Comparison of ENCODE assay signal across 21 mouse cellular contexts in the genomic region with DNA sequence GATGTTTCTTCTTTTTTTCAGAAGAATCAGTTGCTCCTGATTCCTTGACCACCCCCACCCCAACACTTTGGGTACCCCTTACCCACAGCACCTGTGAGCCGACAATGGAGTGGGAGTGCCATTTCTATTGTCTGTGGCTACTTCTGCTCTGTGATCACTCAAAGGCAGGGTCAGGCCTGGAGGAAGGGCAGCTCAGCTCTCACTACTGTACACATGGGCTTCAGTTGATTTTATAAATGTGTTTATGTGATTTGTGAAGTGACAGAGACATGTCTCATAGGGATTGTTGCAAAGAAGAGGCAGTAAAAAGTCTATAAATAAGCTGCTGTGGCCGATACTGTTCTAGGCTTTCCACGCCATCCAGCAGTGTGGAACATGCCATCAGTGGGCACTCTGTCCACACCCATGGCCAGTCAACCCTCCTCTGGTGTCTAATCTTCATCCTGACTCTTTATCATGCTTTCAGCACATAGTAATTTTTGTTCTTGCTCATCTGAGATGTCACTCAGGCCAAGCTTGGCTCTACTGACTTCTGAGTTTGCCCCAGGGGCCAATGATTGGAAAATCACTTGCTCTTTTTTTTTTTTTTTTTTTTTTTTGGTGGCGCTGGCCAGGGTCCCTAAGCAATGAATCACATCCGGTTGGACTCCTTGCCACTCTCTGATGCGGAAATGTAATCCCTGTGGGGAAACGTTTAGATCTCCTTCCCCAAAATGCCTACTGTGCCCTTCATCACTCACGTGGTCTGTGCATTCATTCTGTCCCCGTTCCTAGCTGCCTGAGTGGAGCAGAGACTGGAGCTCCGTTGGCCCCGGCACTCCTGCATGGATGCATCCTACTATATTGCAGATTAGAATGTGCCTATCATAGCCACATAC. TPM values are rescaled to one million over a fixed set of nuclear protein-coding genes. Genes with fewer than 3 reads are reported as not detected.
DNase-seq lines count a peak whose midpoint lies in the region; ATAC-seq and TF ChIP-seq lines count a peak whose summit lies in the region.
"Had no signal": no experiment of that assay in that cellular context is flagged by ENCODE, and none has a peak within 500 bp of the region (broad histone marks: within the 10 kb centered on the region; RNA-seq: fewer than 3 reads in every experiment).

No protein-coding gene starts in this region.

- 45% methylated on average over 11 of the region's 11 CpGs for WGBS in lung, postnatal 0 days
- WGBS in hindbrain, embryonic 10.5 days, result 84% methylated on average over 11 of the region's 11 CpGs
- WGBS in liver, embryonic 12.5 days (ENCODE audit: insufficient replicate concordance), result 60% methylated on average over 11 of the region's 11 CpGs

- TF ChIP-seq CTCF in lung, postnatal 0 days (IDR thresholded peaks at IDR 0.05), result no peak

- no peak overlapping the region for H3K27ac ChIP-seq in lung, postnatal 0 days (ENCODE audit: low read length)
- no peak overlapping the region for H3K27ac ChIP-seq in hindbrain, embryonic 10.5 days
- H3K27ac ChIP-seq in liver, embryonic 12.5 days, result no peak overlapping the region
- H3K27ac ChIP-seq: embryonic facial prominence, embryonic 15.5 days; hindbrain, embryonic 15.5 days; midbrain, embryonic 15.5 days; neural tube, embryonic 13.5 days had no signal

- no peaks in the 10 kb centered on the region for H3K9me3 ChIP-seq in lung, postnatal 0 days (ENCODE audit: low read length)
- no peaks in the 10 kb centered on the region for H3K9me3 ChIP-seq in hindbrain, embryonic 10.5 days
- no peaks in the 10 kb centered on the region for H3K9me3 ChIP-seq in liver, embryonic 12.5 days (replicated peaks)
- H3K9me3 ChIP-seq: embryonic facial prominence, embryonic 15.5 days; hindbrain, embryonic 15.5 days; midbrain, embryonic 15.5 days; neural tube, embryonic 13.5 days had no signal

- H3K27me3 ChIP-seq in lung, postnatal 0 days (replicated peaks; ENCODE audit: insufficient read depth, low read length), result no peaks in the 10 kb centered on the region
- no peaks in the 10 kb centered on the region for H3K27me3 ChIP-seq in hindbrain, embryonic 10.5 days (ENCODE audit: insufficient read depth, poor library complexity, severe bottlenecking)
- H3K27me3 ChIP-seq in liver, embryonic 12.5 days (replicated peaks), result peaks cover 3% of the 10 kb centered on the region; the same call in 1 of the 2 replicates
- H3K27me3 ChIP-seq: embryonic facial prominence, embryonic 15.5 days; hindbrain, embryonic 15.5 days; midbrain, embryonic 15.5 days; neural tube, embryonic 13.5 days had no signal

- peak; percentile 19 for DNase-seq in adrenal gland, postnatal 14 days
- no peak for DNase-seq in adrenal gland, postnatal 10 days
- peak; percentile 72 for DNase-seq in lung, postnatal 0 days (ENCODE audit: low spot score)
- no peak for DNase-seq in lung, adult 18-20 months
- DNase-seq in lung, postnatal 10 days, result peak; percentile 35
- DNase-seq in hindbrain, embryonic 10.5 days (ENCODE audit: low spot score), result no peak
- DNase-seq: adrenal gland, postnatal 36 days; cerebellum, adult 11 months; cerebellum, adult 9-11 months; gastrocnemius, postnatal 14 days; heart, postnatal 36 days; kidney, adult 2 months; kidney, postnatal 10 days; thymus, postnatal 14 days had no signal

- H3K4me3 ChIP-seq in lung, postnatal 0 days (ENCODE audit: low read depth, low read length), result no peak overlapping the region
- no peak overlapping the region for H3K4me3 ChIP-seq in hindbrain, embryonic 10.5 days
- H3K4me3 ChIP-seq in liver, embryonic 12.5 days, result no peak overlapping the region
- H3K4me3 ChIP-seq: embryonic facial prominence, embryonic 15.5 days; hindbrain, embryonic 15.5 days; midbrain, embryonic 15.5 days; neural tube, embryonic 13.5 days had no signal

- no peak overlapping the region for H3K9ac ChIP-seq in lung, postnatal 0 days (replicated peaks; ENCODE audit: low read depth)
- H3K9ac ChIP-seq in liver, embryonic 12.5 days, result no peak overlapping the region
- H3K9ac ChIP-seq: embryonic facial prominence, embryonic 15.5 days; hindbrain, embryonic 15.5 days; midbrain, embryonic 15.5 days; neural tube, embryonic 13.5 days had no signal

- peak; percentile 62 for ATAC-seq in lung, postnatal 0 days
- no peak for ATAC-seq in liver, embryonic 12.5 days
- ATAC-seq: forebrain, embryonic 16.5 days; midbrain, embryonic 15.5 days had no signal

- no peak overlapping the region for H3K4me2 ChIP-seq in lung, postnatal 0 days (replicated peaks; ENCODE audit: low read depth, low read length)
- H3K4me2 ChIP-seq in liver, embryonic 12.5 days, result no peak overlapping the region
- H3K4me2 ChIP-seq: embryonic facial prominence, embryonic 15.5 days; hindbrain, embryonic 15.5 days; liver, embryonic 11.5 days; midbrain, embryonic 15.5 days; neural tube, embryonic 13.5 days had no signal

- no peaks in the 10 kb centered on the region for H3K36me3 ChIP-seq in lung, postnatal 0 days (ENCODE audit: insufficient read depth, low read length)
- no peaks in the 10 kb centered on the region for H3K36me3 ChIP-seq in hindbrain, embryonic 10.5 days
- H3K36me3 ChIP-seq in liver, embryonic 12.5 days, result no peaks in the 10 kb centered on the region
- H3K36me3 ChIP-seq: embryonic facial prominence, embryonic 15.5 days; hindbrain, embryonic 15.5 days; midbrain, embryonic 15.5 days; neural tube, embryonic 13.5 days had no signal

- TF ChIP-seq EP300 in lung, postnatal 0 days (IDR thresholded peaks at IDR 0.05), result peak; percentile 40; the same call in 1 of the 2 replicates

- no peaks in the 10 kb centered on the region for H3K4me1 ChIP-seq in lung, postnatal 0 days (ENCODE audit: insufficient read depth, low read depth, low read length)
- 0 out of 2 replicates have a peak, but pooled peaks cover 4% of the 10 kb centered on the region for H3K4me1 ChIP-seq in hindbrain, embryonic 10.5 days (replicated peaks)
- no peaks in the 10 kb centered on the region for H3K4me1 ChIP-seq in liver, embryonic 12.5 days
- H3K4me1 ChIP-seq: embryonic facial prominence, embryonic 15.5 days; hindbrain, embryonic 15.5 days; midbrain, embryonic 15.5 days; neural tube, embryonic 13.5 days had no signal

RNA-seq across cellular contexts. Expression of a gene that starts 40.4 kb away (rescaled TPM):
- 7.2 and 7.5 TPM in 2 replicates for total RNA-seq in adrenal gland, postnatal 14 days (2021)
- 10 to 100 TPM in 1 of 2 experiments, 1 to 10 TPM in 1; 8.6 to 11.0 TPM for total RNA-seq in adrenal gland, postnatal 10 days (2021)
- 17.2 and 18.2 TPM in 2 replicates for polyA plus RNA-seq in lung, postnatal 0 days (2015; fragmentation: Nextera tagmentation; extraction: Ambion mirVana)
- polyA plus RNA-seq in hindbrain, embryonic 10.5 days (2016; fragmentation: Nextera tagmentation; extraction: Ambion mirVana), result 16.1 and 16.6 TPM in 2 replicates
- 0.75 and 0.79 TPM in 2 replicates for polyA plus RNA-seq in liver, embryonic 12.5 days (2016; fragmentation: Nextera tagmentation; extraction: Ambion mirVana)

Comparison
In these comparisons a context has a peak if more than half of its experiments do, and no peak if none do; other contexts are left out.
1. DNase-seq: peak in adrenal gland, postnatal 14 days (single experiment), lung, postnatal 0 days (single experiment) and lung, postnatal 10 days (single experiment); none in adrenal gland, postnatal 10 days (single experiment), lung, adult 18-20 months (0 of 2) and hindbrain, embryonic 10.5 days (single experiment).